Mouse (Mus musculus): ENCODE results near the gene Npas1.

Gene Npas1

DNA sequence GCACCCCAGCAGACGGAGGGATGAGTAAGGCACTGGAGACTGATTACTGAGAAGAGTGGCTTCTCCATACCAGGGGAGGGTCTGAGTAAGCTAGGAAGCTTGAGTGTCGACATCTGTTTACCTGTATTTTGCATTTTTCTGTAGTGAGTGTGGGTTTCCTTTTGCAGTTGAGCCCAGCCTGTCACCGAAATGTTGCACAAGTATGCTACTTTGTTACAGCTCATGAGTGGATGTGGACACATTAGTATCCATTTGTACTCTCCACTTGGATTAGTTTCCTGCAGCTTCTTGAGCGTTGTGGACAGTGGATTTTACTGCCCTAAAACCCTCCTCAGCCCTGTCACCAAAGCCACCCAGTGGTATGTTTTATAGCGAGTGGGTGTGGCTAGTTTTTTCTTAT lies 58.8 kb downstream of the Npas1 start:
- in situ Hi-C loops (cut with MboI, MseI): no loop called here

GRCm38 (mm10) chr7:16417141-16417771 lies 60.3 kb downstream of the Npas1 start:
- in situ Hi-C loops (cut with MboI, MseI): no loop called here

- in situ Hi-C loops (cut with MboI, MseI): no loop called here
These were observed 62.1 kb downstream of the Npas1 start for GRCm38 (mm10) chr7:16415426-16415825.

- in situ Hi-C loops (cut with MboI, MseI): no loop called here
These were observed 64.6 kb downstream of the Npas1 start for GRCm38 (mm10) chr7:16412930-16413329.

DNA sequence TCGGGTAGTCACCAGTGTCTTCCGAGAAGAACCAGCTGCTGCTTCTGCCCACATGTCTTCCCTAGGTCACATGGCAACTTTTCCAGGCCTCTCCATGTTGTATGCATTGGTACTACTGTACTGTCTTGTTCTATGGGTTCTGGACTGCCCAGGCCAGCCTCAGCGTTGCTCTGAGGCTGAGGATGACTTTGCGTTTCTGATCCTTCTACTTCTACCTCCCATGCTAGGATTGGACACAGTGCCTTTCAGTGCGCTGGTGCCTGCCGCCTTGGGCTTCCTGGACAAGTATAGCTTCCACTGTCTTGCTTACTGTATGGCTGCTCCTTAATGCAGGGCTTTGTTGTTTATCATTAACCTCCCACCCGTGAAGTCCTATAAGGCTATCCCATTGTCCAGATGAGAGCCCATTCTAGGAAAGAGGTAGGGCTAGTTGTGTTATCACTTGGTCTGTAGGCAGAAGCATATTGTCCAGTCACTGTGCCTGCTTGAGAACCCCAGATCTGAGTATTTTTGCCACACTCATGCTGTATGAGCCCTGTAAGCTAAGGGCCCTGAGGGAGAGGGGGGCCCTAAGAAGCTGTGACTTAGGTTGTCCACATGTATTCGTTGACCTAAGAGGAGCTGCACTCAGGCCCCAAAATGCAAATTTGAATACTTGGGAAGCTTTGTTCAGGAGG lies 65.2 kb downstream of the Npas1 start:
- in situ Hi-C loops (cut with MboI, MseI): no loop called here

GRCm38 (mm10) chr7:16411100-16411499 lies 66.4 kb downstream of the Npas1 start:
- in situ Hi-C loops (cut with MboI, MseI): no loop called here

GRCm38 (mm10) chr7:16406978-16407377 lies 70.5 kb downstream of the Npas1 start:
- in situ Hi-C loops (cut with MboI, MseI): no loop called here

Data from T-helper 1 cell (primary cell).